Mouse (Mus musculus) hindbrain, embryonic 10.5 days (tissue): ENCODE results near the gene Triobp. TPM values are rescaled to one million over a fixed set of nuclear protein-coding genes. Genes with fewer than 3 reads are reported as not detected.

ENCODE experiments used
- DNase-seq: peaks from one replicate; pipeline ENCODE4 v3.0.0-alpha.2; 2017; ENCODE audit warnings: low spot score
- H3K27ac ChIP-seq: fragments of 300-500 bp; sonication (generic); 2 replicates; pipeline ENCODE4 v1.5.1; 2016; ENCODE audit warnings: mild to moderate bottlenecking, moderate library complexity
- H3K27me3 ChIP-seq: fragments of 300-500 bp; sonication (generic); 2 replicates; pipeline ENCODE4 v1.6.1; 2016; ENCODE audit warnings: mild to moderate bottlenecking; ENCODE audit not compliant: poor library complexity, insufficient read depth, severe bottlenecking
- H3K36me3 ChIP-seq: fragments of 300-500 bp; sonication (generic); 2 replicates; pipeline ENCODE4 v1.6.1; 2016; ENCODE audit warnings: mild to moderate bottlenecking, moderate library complexity
- H3K4me1 ChIP-seq: fragments of 300-500 bp; sonication (generic); replicated peaks from 2 replicates; pipeline ENCODE4 v1.6.1; 2016; ENCODE audit warnings: mild to moderate bottlenecking
- H3K4me3 ChIP-seq: fragments of 300-500 bp; sonication (generic); 2 replicates; pipeline ENCODE4 v1.5.1; 2016; ENCODE audit warnings: mild to moderate bottlenecking, moderate library complexity
- H3K9me3 ChIP-seq: fragments of 300-500 bp; sonication (generic); 2 replicates; pipeline ENCODE4 v1.6.1; 2016; ENCODE audit warnings: mild to moderate bottlenecking, moderate library complexity
- WGBS: fragments of 180-500 bp; shearing (Covaris S2); methylation state at CpG from one replicate; pipeline ENCODE4 v1.1.7; 2016; 5-methylcytosine and 5-hydroxymethylcytosine counted together
- polyA plus RNA-seq: library from polyadenylated mRNA; unstranded; fragments of >200 nt; fragmentation: Nextera tagmentation; extraction: Ambion mirVana; gene quantifications from 2 replicates; pipeline ENCODE4 v1.2.1, GENCODE M21; 2016

Triobp gene
- polyA plus RNA-seq, 1 experiment from 2014 or later, result 48.0 TPM

GRCm38 (mm10) chr15:78955663-78956062, 8.1 kb downstream of the Triobp start:
- H3K36me3 ChIP-seq, result peaks cover 84% of the 10 kb centered on the region
- peaks cover 21% of the 10 kb centered on the region for H3K4me1 ChIP-seq
- no peak for DNase-seq
- H3K4me3 ChIP-seq, result no peak overlapping the region
- H3K27me3 ChIP-seq, result no peaks in the 10 kb centered on the region
- 73% methylated on average over 3 of the region's 3 CpGs for WGBS
- H3K27ac ChIP-seq, result no peak overlapping the region
- H3K9me3 ChIP-seq, result no peaks in the 10 kb centered on the region

- no peaks in the 10 kb centered on the region for H3K27me3 ChIP-seq
- H3K36me3 ChIP-seq, result peaks cover 84% of the 10 kb centered on the region
- H3K4me3 ChIP-seq, result no peak overlapping the region
- no peak overlapping the region for H3K27ac ChIP-seq
- 85% methylated on average over 4 of the region's 4 CpGs for WGBS
- no peaks in the 10 kb centered on the region for H3K9me3 ChIP-seq
- H3K4me1 ChIP-seq, result peaks cover 21% of the 10 kb centered on the region
- DNase-seq, result no peak
Observed at GRCm38 (mm10) chr15:78956351-78956750, 8.8 kb downstream of the Triobp start.

- Histone ChIP-seq H3K9me3 (no peaks in the 10 kb centered on the region), H3K27ac (peak overlapping the region; percentile 67), H3K4me3 (no peak overlapping the region), H3K27me3 (no peaks in the 10 kb centered on the region), H3K4me1 (peaks cover 21% of the 10 kb centered on the region), H3K36me3 (peaks cover 84% of the 10 kb centered on the region)
- DNase-seq, result no peak
- 71% methylated on average over 15 of the region's 15 CpGs for WGBS
Observed at GRCm38 (mm10) chr15:78957021-78957420, 9.5 kb downstream of the Triobp start.

DNA sequence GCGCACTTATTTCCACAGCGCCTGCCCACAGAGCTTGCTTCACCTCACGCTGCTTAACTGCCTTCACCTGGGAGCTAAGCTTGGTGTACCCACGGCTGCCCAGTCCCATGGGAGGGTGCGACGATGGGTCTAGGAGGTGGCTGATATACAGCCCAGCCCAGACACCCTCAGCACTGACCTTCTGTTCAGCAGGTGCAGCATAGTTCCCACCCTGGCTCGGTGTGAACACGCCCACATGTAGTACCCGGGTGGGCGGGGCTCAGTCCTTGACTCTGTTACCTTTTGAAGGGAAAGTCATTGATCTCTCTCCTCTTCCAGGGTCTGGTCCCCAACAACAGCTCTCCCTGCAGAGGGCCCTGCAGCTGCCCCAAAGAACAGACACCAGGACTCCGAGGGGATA, 12.0 kb downstream of the Triobp start:
- WGBS, result 89% methylated on average over 11 of the region's 11 CpGs
- no peak overlapping the region for H3K4me3 ChIP-seq
- peaks cover 28% of the 10 kb centered on the region for H3K4me1 ChIP-seq
- no peak overlapping the region for H3K27ac ChIP-seq
- DNase-seq, result no peak
- no peaks in the 10 kb centered on the region for H3K9me3 ChIP-seq
- peaks cover 79% of the 10 kb centered on the region for H3K36me3 ChIP-seq
- H3K27me3 ChIP-seq, result no peaks in the 10 kb centered on the region

DNA sequence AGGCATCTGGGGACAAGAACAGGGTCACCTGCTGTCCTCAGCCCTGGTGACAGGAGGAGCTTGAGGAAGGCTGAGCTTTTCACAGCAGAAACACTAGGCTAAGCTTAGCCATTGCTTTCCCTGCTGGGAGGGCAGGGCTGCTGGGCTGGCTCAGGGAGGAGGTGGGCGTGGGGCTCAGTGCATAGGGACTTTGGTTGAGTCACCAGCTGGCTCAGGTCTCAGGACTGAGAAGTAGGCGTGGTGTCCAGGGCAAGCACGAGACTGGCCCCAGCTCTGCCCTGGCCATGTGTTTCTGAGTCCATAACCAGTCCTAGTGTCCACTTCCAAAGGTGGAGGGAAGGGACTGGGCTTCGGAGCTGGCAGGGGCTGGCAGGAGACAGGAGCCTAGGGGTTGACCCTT, 12.6 kb downstream of the Triobp start:
- Histone ChIP-seq H3K9me3 (no peaks in the 10 kb centered on the region), H3K4me3 (no peak overlapping the region), H3K27ac (no peak overlapping the region), H3K36me3 (peaks cover 80% of the 10 kb centered on the region), H3K27me3 (no peaks in the 10 kb centered on the region), H3K4me1 (peaks cover 28% of the 10 kb centered on the region)
- DNase-seq, result no peak
- WGBS, result 82% methylated on average over 4 of the region's 4 CpGs

- WGBS, result 26% methylated on average over 2 of the region's 2 CpGs
- H3K36me3 ChIP-seq, result peaks cover 94% of the 10 kb centered on the region
Observed at GRCm38 (mm10) chr15:78962885-78963284, 15.4 kb downstream of the Triobp start.

DNA sequence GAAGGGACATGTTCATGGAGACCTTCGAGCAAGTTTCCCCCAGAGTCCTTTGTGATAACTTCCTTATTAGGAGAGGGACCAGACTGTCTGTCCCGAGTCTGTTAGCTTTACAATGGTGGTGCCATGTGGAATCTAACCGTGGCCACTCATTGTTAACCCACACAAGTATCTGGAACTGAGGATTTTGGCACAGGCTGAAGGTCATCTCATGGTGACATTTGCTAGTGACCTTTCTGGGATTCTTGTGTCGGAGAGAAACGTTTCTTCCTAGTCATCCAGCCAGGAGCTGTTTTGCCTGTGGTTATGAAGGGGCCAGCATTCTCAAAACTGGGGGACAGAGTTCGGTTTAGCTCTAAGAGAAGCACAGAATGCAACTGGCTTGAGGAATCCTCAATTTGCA, 24.1 kb downstream of the Triobp start:
- WGBS, result 82% methylated on average over 6 of the region's 6 CpGs
- no peak overlapping the region for H3K27ac ChIP-seq
- H3K9me3 ChIP-seq, result no peaks in the 10 kb centered on the region
- no peaks in the 10 kb centered on the region; the same call in 1 of the 2 replicates for H3K4me1 ChIP-seq
- no peak for DNase-seq
- H3K36me3 ChIP-seq, result peaks cover 53% of the 10 kb centered on the region
- H3K4me3 ChIP-seq, result no peak overlapping the region
- H3K27me3 ChIP-seq, result no peaks in the 10 kb centered on the region

More at GRCm38 (mm10) chr15:78962885-78963284, 15.4 kb downstream of the Triobp start:
- peak; percentile 69 for DNase-seq
- H3K27me3 ChIP-seq, result no peaks in the 10 kb centered on the region
- peak overlapping the region; percentile 54; the same call in 1 of the 2 replicates for H3K27ac ChIP-seq
- H3K9me3 ChIP-seq, result no peaks in the 10 kb centered on the region
- H3K4me3 ChIP-seq, result no peak overlapping the region
- H3K4me1 ChIP-seq, result peaks cover 16% of the 10 kb centered on the region

DNA sequence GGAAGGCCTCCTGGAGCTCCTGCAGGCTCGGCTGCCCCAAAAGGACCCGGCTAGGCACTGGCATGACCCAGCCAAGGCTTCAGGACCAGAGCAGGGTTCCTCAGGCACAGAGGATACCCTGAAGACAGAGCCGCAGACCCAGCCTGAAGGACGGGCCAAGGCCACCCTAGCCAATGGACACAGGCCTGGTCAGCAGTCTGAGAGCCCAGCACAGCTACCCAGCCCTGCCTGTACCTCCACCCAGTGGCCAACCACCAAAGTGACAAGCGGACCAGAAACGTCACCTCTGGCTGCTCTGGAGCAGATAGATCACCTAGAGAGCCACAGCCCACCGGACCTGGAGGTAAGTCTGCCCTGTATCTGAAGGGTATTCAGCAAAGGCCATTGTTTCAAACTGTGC, 26.4 kb downstream of the Triobp start:
- no peak for DNase-seq
- Histone ChIP-seq H3K4me3 (no peak overlapping the region), H3K9me3 (no peaks in the 10 kb centered on the region), H3K4me1 (peaks cover 11% of the 10 kb centered on the region), H3K27me3 (no peaks in the 10 kb centered on the region), H3K36me3 (peaks cover 31% of the 10 kb centered on the region), H3K27ac (no peak overlapping the region)
- WGBS, result 75% methylated on average over 7 of the region's 7 CpGs

GRCm38 (mm10) chr15:78977676-78978159, 30.2 kb downstream of the Triobp start:
- DNase-seq, result no peak
- 88% methylated on average over 8 of the region's 8 CpGs for WGBS
- Histone ChIP-seq H3K9me3 (no peaks in the 10 kb centered on the region), H3K36me3 (peaks cover 16% of the 10 kb centered on the region), H3K4me3 (no peak overlapping the region), H3K27ac (no peak overlapping the region), H3K4me1 (peaks cover 30% of the 10 kb centered on the region), H3K27me3 (no peaks in the 10 kb centered on the region)

DNA sequence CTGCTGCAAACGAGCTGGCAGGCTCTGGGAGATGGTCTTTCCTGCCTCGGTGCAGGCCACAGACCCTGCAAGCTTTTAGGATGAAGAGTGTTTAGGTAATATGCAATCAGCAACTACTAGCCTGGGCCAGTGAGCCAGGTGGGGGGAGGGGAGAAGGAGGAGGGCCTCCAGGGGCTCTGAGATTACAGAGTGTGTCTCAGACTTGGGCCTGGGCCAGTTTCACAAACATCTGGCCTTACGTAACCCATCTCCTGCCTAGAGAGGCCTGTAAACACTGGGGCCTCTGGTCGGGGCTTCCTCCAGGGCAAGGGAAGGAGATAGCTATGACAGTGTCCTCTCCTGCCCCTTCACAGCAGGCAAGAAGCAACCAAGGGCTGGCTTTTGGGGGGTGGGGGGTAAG, 31.4 kb downstream of the Triobp start:
- Histone ChIP-seq H3K4me1 (peaks cover 39% of the 10 kb centered on the region), H3K27ac (peak overlapping the region; percentile 59), H3K9me3 (no peaks in the 10 kb centered on the region), H3K27me3 (no peaks in the 10 kb centered on the region), H3K4me3 (no peak overlapping the region), H3K36me3 (peaks cover 6% of the 10 kb centered on the region)
- DNase-seq, result peak; percentile 38
- 44% methylated on average over 4 of the region's 4 CpGs for whole genome bisulfite sequencing

GRCm38 (mm10) chr15:78980084-78980483, 32.6 kb downstream of the Triobp start:
- Histone ChIP-seq H3K36me3 (no peaks in the 10 kb centered on the region), H3K9me3 (no peaks in the 10 kb centered on the region), H3K27me3 (no peaks in the 10 kb centered on the region), H3K4me1 (peaks cover 51% of the 10 kb centered on the region), H3K27ac (no peak overlapping the region), H3K4me3 (no peak overlapping the region)
- no peak for DNase-seq
- 90% methylated on average over 4 of the region's 4 CpGs for WGBS

- DNase-seq, result peak; percentile 91
- H3K9me3 ChIP-seq, result no peaks in the 10 kb centered on the region
- peak overlapping the region; percentile 92 for H3K27ac ChIP-seq
- H3K27me3 ChIP-seq, result no peaks in the 10 kb centered on the region
- WGBS, result under 1% methylated on average over 65 of the region's 67 CpGs
- peaks cover 73% of the 10 kb centered on the region for H3K4me1 ChIP-seq
- H3K4me3 ChIP-seq, result peak overlapping the region; percentile 84
- H3K36me3 ChIP-seq, result peaks cover 12% of the 10 kb centered on the region
Observed at GRCm38 (mm10) chr15:78982658-78983435, 35.3 kb downstream of the Triobp start.

GRCm38 (mm10) chr15:78983436-78984285, 36.1 kb downstream of the Triobp start:
- peaks cover 21% of the 10 kb centered on the region for H3K36me3 ChIP-seq
- peak; percentile 67 for DNase-seq
- H3K4me1 ChIP-seq, result peaks cover 67% of the 10 kb centered on the region
- no peaks in the 10 kb centered on the region for H3K27me3 ChIP-seq
- 2% methylated on average over 21 of the region's 21 CpGs for WGBS
- peak overlapping the region; percentile 92 for H3K27ac ChIP-seq
- no peaks in the 10 kb centered on the region for H3K9me3 ChIP-seq
- H3K4me3 ChIP-seq, result peak overlapping the region; percentile 84
